Mouse (Mus musculus) brain, embryonic 14.5 days (tissue): Measurements from ENCODE around the gene C1qtnf3.

Source experiments
- CTCF ChIP-seq: fragments of 200-500 bp; IDR thresholded peaks from 2 replicates; pipeline ENCODE4 v1.5.1; 2012; ENCODE audit warnings: inconsistent platforms, mild to moderate bottlenecking, moderate library complexity, borderline replicate concordance; ENCODE audit not compliant: insufficient read depth, insufficient read length; ENCODE audit errors: extremely low read depth
- POLR2A ChIP-seq: fragments of 200-500 bp; IDR thresholded peaks from 2 replicates; pipeline ENCODE4 v1.6.1; 2012; ENCODE audit warnings: mild to moderate bottlenecking, inconsistent platforms, borderline replicate concordance; ENCODE audit not compliant: poor library complexity, insufficient read depth, insufficient read length, severe bottlenecking; ENCODE audit errors: extremely low read depth

GRCm38 (mm10) chr15:10970777-10971176 lies 18.6 kb downstream of the C1qtnf3 start:
- TF ChIP-seq POLR2A (no peak), CTCF (no peak)
